Mouse (Mus musculus) liver, adult 2 months (tissue): Measurements from ENCODE around the gene Colgalt1.

Experiments
- CTCF ChIP-seq: fragments of 200-500 bp; IDR thresholded peaks from 2 replicates; pipeline ENCODE4 v1.5.1; 2011; ENCODE audit warnings: low read depth, low read length, control low read depth
- POLR2A ChIP-seq: fragments of 200-500 bp; IDR thresholded peaks from 2 replicates; pipeline ENCODE4 v1.6.1; 2011; ENCODE audit warnings: low read length, control low read depth; ENCODE audit not compliant: insufficient read depth; ENCODE audit errors: extremely low read depth

DNA sequence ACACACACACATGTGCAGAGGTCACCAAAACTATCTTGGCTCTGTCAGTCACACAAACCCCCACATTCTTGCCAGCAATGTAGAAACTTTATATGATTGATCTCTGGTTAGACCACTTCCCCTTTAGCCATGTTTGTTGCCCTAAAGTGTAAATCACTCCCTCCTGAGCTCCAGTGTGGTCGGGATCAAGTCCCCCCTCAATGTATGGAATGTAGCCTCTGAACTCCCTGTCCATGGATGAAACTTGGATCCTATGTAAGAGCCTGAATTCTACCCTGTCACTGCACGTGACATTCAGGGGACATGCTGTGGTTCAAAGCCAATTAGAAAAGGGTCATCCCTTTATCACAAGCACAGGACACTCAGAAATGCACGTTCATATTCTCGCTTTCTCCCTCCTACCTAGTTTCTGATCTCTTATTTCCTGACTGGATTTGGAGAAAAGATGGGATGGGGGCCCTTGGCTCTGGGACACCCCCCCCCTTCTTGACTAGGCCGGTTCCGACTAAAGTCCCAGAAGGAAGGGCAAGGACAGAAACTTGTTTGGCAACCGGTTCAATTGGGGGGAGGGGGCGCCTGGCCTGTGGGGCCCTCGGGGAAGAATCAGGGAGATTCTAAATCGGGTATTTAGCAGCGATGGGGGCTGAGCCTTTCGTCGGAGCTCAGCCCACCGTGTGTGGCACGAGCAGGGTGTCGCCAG lies 17.7 kb downstream of the Colgalt1 start:
- TF ChIP-seq CTCF, result no peak
- no peak for TF ChIP-seq POLR2A
